Mouse (Mus musculus): ENCODE measurements around the gene Pakap.

- TF ChIP-seq POLR2A (IDR thresholded peaks at IDR 0.05; ENCODE audit: low read depth, low read length) (no peak), CTCF (IDR thresholded peaks at IDR 0.05; ENCODE audit: extremely low read depth, insufficient read length, insufficient replicate concordance, low read depth, low read length) (no peak)
Measured at GRCm38 (mm10) chr4:57650994-57651393, 83.0 kb downstream of the Pakap start.

Measured in small intestine, adult 2 months (tissue).